Mouse (Mus musculus) layer of hippocampus, adult 18-20 months (tissue): ENCODE measurements around the gene Med28. TPM values are rescaled to one million over a fixed set of nuclear protein-coding genes. Genes with fewer than 3 reads are reported as not detected.

Source experiments
- total RNA-seq, 2 experiments: library from RNA; stranded (reverse); gene quantifications; 2 replicates each; pipeline ENCODE4 v1.2.3; 2021

The Med28 gene
- total RNA-seq, 2 experiments from 2014 or later = 105 to 120 TPM

Other genes starting within 250 kb of the Med28 start
- gene Qdpr, start 70.0 kb upstream of the Med28 start, total RNA-seq = 100 to 1,000 TPM; 201 to 228 TPM
- 1 to 10 TPM in 1 of 2 experiments, under 1 TPM in 1; 0.61 to 1.0 TPM for gene Clrn2, start 66.5 kb upstream of the Med28 start, total RNA-seq
- gene Lap3, start 26.9 kb upstream of the Med28 start, total RNA-seq = 10 to 100 TPM; 59.5 to 60.1 TPM
- gene Fam184b, start 119.4 kb downstream of the Med28 start, total RNA-seq = 1 to 10 TPM; 5.6 to 5.8 TPM
- under 1 TPM; 0.17 to 0.36 TPM for gene Ncapg, start 149.7 kb downstream of the Med28 start, total RNA-seq